Mouse (Mus musculus): ENCODE data around the gene Nelfcd.

The Nelfcd gene

DNA sequence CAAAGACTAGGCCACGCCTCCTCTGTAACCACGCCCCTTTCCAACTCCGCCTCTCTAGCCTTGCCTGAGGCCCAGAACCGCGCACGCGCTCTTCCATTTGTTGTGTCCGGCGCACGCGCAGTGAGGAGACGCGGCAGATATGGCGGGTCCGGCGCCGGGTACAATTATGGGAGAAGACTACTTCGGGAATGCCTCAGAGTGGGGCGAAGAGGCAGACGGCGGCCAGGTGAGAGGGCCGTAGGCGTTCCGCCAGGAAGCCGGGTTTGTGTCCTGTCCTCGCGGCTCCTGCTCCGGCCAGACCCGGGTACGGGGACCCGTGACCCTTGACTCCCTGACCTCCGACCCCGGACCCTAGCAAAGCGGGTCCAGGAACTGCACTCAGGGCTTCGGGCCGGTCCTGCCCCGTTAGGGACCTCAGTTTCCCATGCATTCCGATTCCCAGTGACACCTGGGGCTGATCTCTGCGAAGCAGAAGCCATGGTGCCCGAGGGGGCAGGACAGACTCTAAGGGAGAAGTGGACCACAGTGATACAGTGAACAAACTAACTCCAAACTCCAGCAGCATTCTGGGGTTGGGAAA is at the start of gene Nelfcd:
Nelfcd (plus strand) TSS at position 74 of the 580 bp plus-strand sequence.
- ATAC-seq (ENCODE audit: low TSS enrichment): peak; percentile 100

DNA sequence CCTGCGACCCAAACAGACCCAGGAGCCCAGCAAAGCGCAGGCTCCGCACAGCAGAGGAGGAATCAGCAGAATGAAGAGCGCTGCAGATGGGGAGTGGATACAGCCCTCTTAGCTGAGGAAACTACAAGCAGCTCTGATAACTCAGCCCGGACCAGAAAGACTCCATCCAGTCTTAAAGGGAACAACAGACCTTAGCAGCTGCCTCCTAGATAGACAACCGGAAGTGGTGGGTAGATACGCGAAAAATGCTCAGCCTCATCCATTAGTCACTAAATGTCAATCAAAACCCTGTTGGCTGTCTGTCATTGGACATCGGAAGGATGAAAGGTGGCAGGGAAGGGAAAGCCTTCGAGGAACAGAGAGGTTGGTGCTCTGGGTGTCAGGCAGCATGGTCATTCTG is 49.0 kb upstream of the Nelfcd start:
- ATAC-seq (ENCODE audit: low TSS enrichment): no peak

GRCm38 (mm10) chr2:174381021-174381420 is 34.6 kb upstream of the Nelfcd start:
- ATAC-seq (ENCODE audit: low TSS enrichment): no peak

DNA sequence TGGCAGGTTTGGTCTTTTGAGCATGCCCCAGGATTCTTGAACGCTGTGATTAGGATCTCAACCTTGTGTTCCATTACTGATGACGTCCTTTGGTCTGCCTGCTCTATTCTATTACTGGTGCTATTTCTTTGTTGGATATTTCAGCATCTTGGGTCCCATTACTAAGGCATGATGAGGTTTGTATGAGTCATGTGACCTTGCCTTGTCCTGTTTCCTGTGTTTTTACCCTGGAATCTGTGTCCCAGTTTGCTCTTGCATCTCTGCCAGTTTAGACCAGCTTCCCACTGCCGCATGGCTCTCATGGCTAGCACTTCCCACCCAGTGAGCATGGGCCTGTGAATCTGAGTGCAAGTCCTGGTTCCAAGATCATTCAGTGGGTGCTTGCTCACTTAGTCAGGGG is 23.7 kb upstream of the Nelfcd start:
- no peak for ATAC-seq (ENCODE audit: low TSS enrichment)

DNA sequence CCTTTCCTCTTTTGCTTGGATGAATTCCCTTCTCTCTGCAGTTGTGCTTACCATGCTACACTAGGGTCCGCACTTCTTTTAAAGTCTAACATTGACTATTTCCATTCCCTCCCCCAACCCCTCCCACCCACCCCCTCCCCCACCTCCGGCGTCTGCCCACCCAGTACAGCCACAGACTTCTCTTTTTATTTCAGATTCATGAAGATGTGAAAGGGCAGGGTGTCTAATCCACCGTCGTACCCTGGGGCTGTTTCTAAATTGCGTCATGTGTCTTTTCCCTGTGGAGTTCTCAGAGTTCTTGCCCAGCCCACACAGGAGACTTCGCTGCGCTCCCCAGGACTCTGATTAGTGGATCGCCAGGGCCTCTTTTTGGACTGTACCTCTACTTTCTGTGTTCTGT is 23.1 kb upstream of the Nelfcd start:
- no peak for ATAC-seq (ENCODE audit: low TSS enrichment)

- no peak for ATAC-seq (ENCODE audit: low TSS enrichment)
Measured at GRCm38 (mm10) chr2:174393383-174393782, 22.2 kb upstream of the Nelfcd start.

- no peak for ATAC-seq (ENCODE audit: low TSS enrichment)
Measured at GRCm38 (mm10) chr2:174396643-174397042, 19.0 kb upstream of the Nelfcd start.

DNA sequence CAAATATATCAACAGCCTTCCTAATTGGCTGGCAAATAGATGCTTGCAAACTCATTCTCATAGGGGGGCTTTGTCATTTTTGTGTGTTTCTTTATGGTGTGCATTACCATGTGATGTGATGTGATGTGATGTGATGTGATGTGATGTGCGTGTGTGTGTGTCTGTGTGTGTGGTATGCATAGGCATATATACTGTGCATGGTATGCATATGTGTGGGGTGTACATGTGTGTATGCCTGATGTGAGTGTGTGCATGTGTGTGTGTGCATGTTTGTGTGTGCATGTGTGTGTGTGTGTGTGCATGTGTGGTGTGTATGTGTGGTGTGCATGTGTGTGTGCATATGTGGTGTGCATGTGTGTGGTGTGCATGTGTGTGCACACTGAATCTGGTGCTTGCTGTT is 18.5 kb upstream of the Nelfcd start:
- no peak for ATAC-seq (ENCODE audit: low TSS enrichment)

- no peak for ATAC-seq (ENCODE audit: low TSS enrichment)
Measured at GRCm38 (mm10) chr2:174397881-174398280, 17.7 kb upstream of the Nelfcd start.

- ATAC-seq (ENCODE audit: low TSS enrichment): no peak
Measured at GRCm38 (mm10) chr2:174400396-174400795, 15.2 kb upstream of the Nelfcd start.

DNA sequence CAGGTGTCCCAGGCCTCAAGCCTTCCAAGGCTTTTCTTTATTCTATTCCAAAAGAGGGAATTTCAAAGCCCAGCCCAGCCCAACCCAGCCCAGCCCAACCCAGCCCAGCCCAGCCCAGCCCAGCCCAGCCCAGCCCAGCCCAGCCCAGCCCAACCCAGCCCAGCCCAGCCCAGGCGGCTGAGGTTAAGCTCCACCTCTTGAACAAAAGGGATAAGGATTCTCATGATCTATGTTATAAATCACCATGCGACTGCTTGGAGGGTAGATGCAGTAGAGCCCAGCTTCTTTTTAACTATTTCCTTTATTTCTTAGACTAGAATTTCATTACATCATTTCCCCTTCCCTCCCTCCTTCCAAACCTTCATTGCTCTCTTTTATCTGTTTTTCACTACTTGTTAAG is 5.4 kb upstream of the Nelfcd start:
- no peak for ATAC-seq (ENCODE audit: low TSS enrichment)

DNA sequence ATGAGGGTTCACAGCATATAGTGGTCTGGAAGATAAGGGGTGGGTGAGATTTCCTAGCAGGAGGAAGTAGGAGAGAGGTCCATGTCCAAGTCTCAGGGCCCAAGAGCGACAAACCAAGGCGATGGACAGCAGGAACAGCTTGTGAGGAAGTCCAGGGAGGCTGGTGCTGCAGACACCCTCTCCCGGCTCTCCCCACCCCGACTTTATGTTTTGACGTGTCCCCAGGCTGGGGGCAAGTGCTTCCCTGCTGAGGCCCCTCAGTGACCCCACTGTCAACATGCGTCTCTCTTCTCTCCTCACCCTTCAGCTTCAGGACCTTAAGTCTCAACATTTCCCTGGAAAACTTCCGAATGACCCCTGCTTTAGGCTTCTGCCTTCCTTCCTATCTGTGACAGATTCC is 2.5 kb upstream of the Nelfcd start:
- ATAC-seq (ENCODE audit: low TSS enrichment): no peak

- no peak for ATAC-seq (ENCODE audit: low TSS enrichment)
Measured at GRCm38 (mm10) chr2:174415001-174415730, 438 bp upstream of the Nelfcd start.

DNA sequence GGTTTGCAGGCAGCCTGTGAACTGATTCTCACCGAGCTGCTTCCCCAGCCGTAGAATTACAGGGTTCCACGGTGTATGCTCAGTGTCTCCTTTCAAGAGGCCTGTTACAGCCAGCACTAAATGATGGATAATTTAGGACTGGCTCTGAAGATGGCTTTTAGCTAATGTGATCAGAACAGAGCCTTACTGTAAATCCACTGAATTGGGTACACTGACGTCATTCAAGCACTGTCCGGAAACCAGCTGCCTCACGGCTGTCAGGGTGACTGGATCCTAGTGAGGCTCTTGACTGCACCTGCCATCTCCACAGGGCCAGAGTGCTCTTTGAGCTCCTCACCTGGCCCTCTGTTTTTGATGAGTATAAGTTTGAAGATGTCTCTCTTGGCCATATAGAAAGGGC is 5.5 kb downstream of the Nelfcd start:
- ATAC-seq (ENCODE audit: low TSS enrichment): peak; percentile 67; the same call in 1 of the 2 replicates

DNA sequence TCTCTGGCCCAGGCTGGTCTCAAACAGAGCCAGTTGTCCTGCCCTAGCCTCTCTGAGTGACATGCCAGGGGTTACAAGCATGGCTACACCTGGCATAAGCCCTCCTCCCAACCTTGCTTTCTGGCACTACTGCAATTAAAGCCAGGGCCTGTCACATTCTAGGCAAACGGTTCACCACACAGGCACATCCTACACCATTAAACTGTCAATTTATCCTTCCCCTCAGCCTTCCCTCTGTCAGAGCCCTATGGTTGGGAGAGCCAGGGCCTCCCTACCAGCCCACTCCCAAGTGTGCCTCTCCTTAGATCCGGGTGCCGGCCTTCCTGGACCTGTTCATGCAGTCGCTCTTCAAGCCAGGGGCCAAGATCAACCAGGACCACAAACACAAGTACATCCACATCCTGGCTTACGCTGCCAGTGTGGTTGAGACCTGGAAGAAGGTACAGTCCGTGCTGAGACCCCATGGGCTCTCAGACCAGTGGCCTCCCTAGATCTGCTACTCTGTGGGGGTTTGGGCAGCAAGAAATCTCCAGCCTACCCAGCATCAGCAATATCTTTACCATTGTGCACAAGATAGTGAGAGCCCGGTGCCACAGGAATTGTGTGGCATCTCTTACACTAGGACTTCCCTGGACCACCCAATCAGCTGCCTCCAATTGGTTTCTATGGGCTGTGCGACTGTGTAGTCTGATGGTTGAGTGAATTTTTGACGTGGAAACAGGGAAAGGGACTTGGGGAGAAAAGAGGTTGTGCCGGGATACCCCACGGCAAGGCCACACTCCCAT is 8.9 kb downstream of the Nelfcd start:
- no peak for ATAC-seq (ENCODE audit: low TSS enrichment)

GRCm38 (mm10) chr2:174426856-174427255 is 11.3 kb downstream of the Nelfcd start:
- no peak for ATAC-seq (ENCODE audit: low TSS enrichment)

DNA sequence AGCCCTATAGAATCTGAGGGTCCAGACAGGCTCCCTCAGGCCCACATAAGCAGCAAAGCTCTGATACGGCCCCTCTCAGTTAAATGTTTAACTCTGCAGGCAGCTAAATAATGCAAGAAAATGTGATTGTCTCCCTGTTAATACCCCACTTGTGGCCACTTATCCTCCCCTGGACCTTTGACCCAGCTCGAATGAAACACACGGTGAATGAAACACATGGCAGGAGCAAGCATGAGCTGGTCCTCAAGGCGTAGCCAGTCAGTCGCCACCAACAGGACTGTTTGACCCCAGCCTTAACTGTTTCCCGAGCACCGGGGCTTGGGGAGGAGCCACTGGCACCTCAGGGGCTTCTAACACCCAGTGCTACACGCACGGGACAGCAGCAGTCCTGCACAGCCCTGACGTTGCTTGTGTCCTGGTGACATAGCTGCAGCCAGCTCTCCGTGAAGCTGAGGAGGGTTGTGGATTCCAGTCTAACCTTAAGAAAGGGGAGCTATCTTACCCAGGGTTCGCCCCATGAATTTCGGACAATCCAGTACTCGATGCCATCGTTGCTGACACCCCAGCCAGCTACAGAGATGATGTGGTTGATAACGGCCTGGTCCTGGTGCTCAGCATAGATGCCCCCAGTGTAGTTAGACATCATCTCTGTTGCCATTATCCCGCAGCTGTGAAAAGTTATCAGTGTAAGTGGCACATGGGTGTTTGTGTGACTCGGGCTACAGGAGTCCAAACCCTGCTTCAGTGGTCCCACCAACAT is 12.7 kb downstream of the Nelfcd start:
- no peak for ATAC-seq (ENCODE audit: low TSS enrichment)

DNA sequence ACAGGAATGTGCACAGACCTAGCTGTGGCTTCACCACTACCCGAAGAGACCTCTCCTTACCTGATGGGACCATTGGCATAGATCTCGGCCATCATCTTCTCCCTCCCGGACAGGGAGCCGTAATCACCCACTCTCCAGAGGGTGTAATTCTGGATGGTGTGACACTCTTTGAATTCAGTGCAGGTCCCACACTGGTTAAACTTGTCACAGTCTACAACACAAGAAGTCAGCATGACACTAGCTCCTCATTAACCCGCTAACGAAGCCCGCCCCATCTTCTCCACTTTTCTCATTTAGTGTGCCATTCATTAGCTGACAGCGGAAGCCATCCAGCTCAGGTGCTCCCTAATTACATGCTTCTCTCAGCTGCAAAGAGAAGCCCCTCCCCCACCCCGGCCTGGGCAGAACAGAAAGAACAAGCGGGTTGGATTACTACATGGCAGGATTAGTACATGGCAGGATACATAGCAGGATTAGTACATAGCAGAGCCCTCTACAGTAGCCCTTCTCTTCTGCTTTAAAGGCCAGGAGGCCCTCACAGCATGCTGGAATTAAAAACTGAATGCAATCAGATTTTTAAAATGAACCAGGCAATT is 13.5 kb downstream of the Nelfcd start:
- no peak for ATAC-seq (ENCODE audit: low TSS enrichment)

DNA sequence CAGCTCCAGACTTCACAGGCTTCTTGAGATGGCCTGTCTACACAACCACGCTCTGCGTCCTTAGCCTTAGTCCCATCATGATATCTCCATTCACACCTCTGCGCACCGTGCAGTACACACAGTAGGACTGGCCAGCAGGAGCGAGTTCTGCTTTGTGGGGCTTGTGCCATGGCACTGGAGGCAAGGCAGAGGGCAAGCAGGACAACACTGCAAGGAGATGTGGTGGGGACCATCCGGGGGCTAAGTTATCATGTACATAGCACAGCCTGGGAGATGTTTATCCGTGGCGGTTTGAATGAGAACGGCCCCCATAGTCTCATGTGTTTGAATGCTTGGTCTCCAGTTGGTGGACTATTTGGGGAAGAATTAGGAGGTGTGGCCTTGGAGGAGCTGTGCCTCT is 19.3 kb downstream of the Nelfcd start:
- no peak for ATAC-seq (ENCODE audit: low TSS enrichment)

- no peak for ATAC-seq (ENCODE audit: low TSS enrichment)
Measured at GRCm38 (mm10) chr2:174436076-174436701, 20.6 kb downstream of the Nelfcd start.
